Mouse (Mus musculus) lung, postnatal 0 days (tissue): ENCODE measurements at regions not wholly inside any gene's neighbourhood (a gene's known extent, or its start where the extent isn't known, plus 50 kb on each side); places are given as distances from the start of the nearest gene placed in this dataset.
"Not testable (repeated sequence)": the region's sequence is repeated elsewhere in the genome, so short reads cannot be mapped to it uniquely, and the experiment has no call there.

ENCODE experiments used
- ATAC-seq: fragments of 200-750 bp; cut with Nextera tagmentation; 2 replicates; pipeline ENCODE4 v1.8.0; 2017; ENCODE audit warnings: moderate library complexity
- DNase-seq: peaks from one replicate; pipeline ENCODE4 v3.0.0-alpha.2; 2016; ENCODE audit warnings: low spot score
- H3K27ac ChIP-seq: fragments of 300-500 bp; sonication (generic); 2 replicates; pipeline ENCODE4 v1.5.1; 2014; ENCODE audit warnings: antibody characterized with exemption, mild to moderate bottlenecking, low read length, mixed read lengths
- H3K27me3 ChIP-seq: fragments of 300-500 bp; sonication (generic); replicated peaks from 2 replicates; pipeline ENCODE4 v1.6.1; 2014; ENCODE audit warnings: low read length, mixed read lengths; ENCODE audit not compliant: insufficient read depth
- H3K36me3 ChIP-seq: fragments of 300-500 bp; sonication (generic); 2 replicates; pipeline ENCODE4 v1.6.1; 2014; ENCODE audit warnings: low read length, mixed read lengths; ENCODE audit not compliant: insufficient read depth
- H3K4me1 ChIP-seq: fragments of 300-500 bp; sonication (generic); 2 replicates; pipeline ENCODE4 v1.6.1; 2014; ENCODE audit warnings: antibody characterized with exemption, low read depth, low read length, mixed read lengths; ENCODE audit not compliant: insufficient read depth
- H3K4me2 ChIP-seq: fragments of 300-500 bp; sonication (generic); replicated peaks from 2 replicates; pipeline ENCODE4 v1.6.1; 2014; ENCODE audit warnings: low read depth, mild to moderate bottlenecking, low read length, moderate library complexity, mixed read lengths
- H3K4me3 ChIP-seq: fragments of 300-500 bp; sonication (generic); 2 replicates; pipeline ENCODE4 v1.5.1; 2014; ENCODE audit warnings: low read depth, low read length
- H3K9ac ChIP-seq: fragments of 300-500 bp; sonication (generic); replicated peaks from 2 replicates; pipeline ENCODE4 v1.6.1; 2014; ENCODE audit warnings: low read depth, mild to moderate bottlenecking
- H3K9me3 ChIP-seq: fragments of 300-500 bp; sonication (generic); 2 replicates; pipeline ENCODE4 v1.6.1; 2016; ENCODE audit warnings: low read length, mixed read lengths
- CTCF ChIP-seq: IDR thresholded peaks from 2 replicates; pipeline ENCODE4 v1.5.1; 2016; ENCODE audit warnings: antibody characterized with exemption, mild to moderate bottlenecking
- EP300 ChIP-seq: IDR thresholded peaks from 2 replicates; pipeline ENCODE4 v1.6.1; 2016; ENCODE audit warnings: antibody characterized with exemption, mild to moderate bottlenecking, control low read depth
- WGBS: fragments of 180-500 bp; shearing (Covaris S2); extraction: QIAGEN DNeasy Blood & Tissue Kit; methylation state at CpG from one replicate; pipeline ENCODE4 v1.1.7; 2014; 5-methylcytosine and 5-hydroxymethylcytosine counted together

GRCm38 (mm10) chr6:31032980-31033608 lies 74.2 kb upstream of the Klf14 start:
- Histone ChIP-seq H3K9me3 (no peaks in the 10 kb centered on the region), H3K4me1 (no peaks in the 10 kb centered on the region), H3K4me3 (no peak overlapping the region), H3K36me3 (no peaks in the 10 kb centered on the region), H3K27me3 (no peaks in the 10 kb centered on the region), H3K27ac (no peak overlapping the region), H3K9ac (no peak overlapping the region), H3K4me2 (peak overlapping the region; percentile 28; the same call in 1 of the 2 replicates)
- TF ChIP-seq EP300 (no peak), CTCF (peak; percentile 99)
- 5% methylated on average over 12 of the region's 12 CpGs for WGBS
- peak; percentile 78 for ATAC-seq
- DNase-seq, result peak; percentile 84

- no peak overlapping the region for H3K9ac ChIP-seq
- no peak for ATAC-seq
- no peaks in the 10 kb centered on the region for H3K36me3 ChIP-seq
- no peaks in the 10 kb centered on the region for H3K9me3 ChIP-seq
- 57% methylated on average over 10 of the region's 10 CpGs for WGBS
- no peaks in the 10 kb centered on the region for H3K4me1 ChIP-seq
- H3K4me3 ChIP-seq, result no peak overlapping the region
- H3K27ac ChIP-seq, result no peak overlapping the region
- no peak overlapping the region for H3K4me2 ChIP-seq
- no peak for DNase-seq
- TF ChIP-seq CTCF (no peak), EP300 (no peak)
- H3K27me3 ChIP-seq, result no peaks in the 10 kb centered on the region
Measured at GRCm38 (mm10) chr6:31034796-31035195, 75.9 kb upstream of the Klf14 start.

- no peaks in the 10 kb centered on the region for H3K9me3 ChIP-seq
- peak overlapping the region; percentile 26 for H3K4me3 ChIP-seq
- H3K27ac ChIP-seq, result no peak overlapping the region
- no peak overlapping the region for H3K9ac ChIP-seq
- DNase-seq (peak; percentile 55), ATAC-seq (peak; percentile 69)
- WGBS, result 54% methylated on average over 20 of the region's 20 CpGs
- H3K27me3 ChIP-seq, result no peaks in the 10 kb centered on the region
- peak overlapping the region; percentile 45 for H3K4me2 ChIP-seq
- H3K4me1 ChIP-seq, result no peaks in the 10 kb centered on the region
- TF ChIP-seq EP300, result no peak
- no peak for TF ChIP-seq CTCF
- no peaks in the 10 kb centered on the region for H3K36me3 ChIP-seq
Measured at GRCm38 (mm10) chr6:31037801-31038395, 79.0 kb upstream of the Klf14 start.

DNA sequence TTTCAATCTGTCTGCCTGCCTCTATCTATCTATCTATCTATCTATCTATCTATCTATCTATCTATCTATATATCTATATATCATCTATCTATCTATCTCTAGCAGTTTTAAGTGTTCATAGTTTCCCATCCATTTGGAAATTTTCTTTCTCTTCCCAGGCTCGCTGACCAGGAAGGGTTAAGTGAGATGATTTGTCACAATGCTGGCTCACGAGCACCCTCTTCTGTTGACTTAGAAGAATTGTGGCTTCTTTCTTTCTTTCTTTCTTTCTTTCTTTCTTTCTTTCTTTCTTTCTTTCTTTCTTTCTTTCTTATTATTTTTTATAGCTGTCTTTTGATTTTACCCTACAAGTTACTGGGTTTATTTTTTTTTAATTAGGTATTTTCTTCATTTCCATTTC lies 79.6 kb upstream of the Klf14 start:
- not testable (repeated sequence) for H3K27ac ChIP-seq, H3K9me3 ChIP-seq, H3K36me3 ChIP-seq, ATAC-seq, H3K9ac ChIP-seq, H3K4me1 ChIP-seq, H3K27me3 ChIP-seq
- peak; percentile 73 for DNase-seq
- Histone ChIP-seq H3K4me3 (peak overlapping the region; percentile 26), H3K4me2 (peak overlapping the region; percentile 45)
- peak; percentile 72 for TF ChIP-seq CTCF
- WGBS, result 2% methylated on average over 2 of the region's 2 CpGs

- TF ChIP-seq EP300 (no peak), CTCF (no peak)
- no peak overlapping the region for H3K27ac ChIP-seq
- ATAC-seq (no peak), DNase-seq (no peak)
- no peaks in the 10 kb centered on the region for H3K36me3 ChIP-seq
- no peak overlapping the region for H3K4me3 ChIP-seq
- H3K9me3 ChIP-seq, result no peaks in the 10 kb centered on the region
- H3K4me2 ChIP-seq, result no peak overlapping the region
- 71% methylated on average over 6 of the region's 6 CpGs for WGBS
- no peak overlapping the region for H3K9ac ChIP-seq
- H3K4me1 ChIP-seq, result no peaks in the 10 kb centered on the region
- H3K27me3 ChIP-seq, result no peaks in the 10 kb centered on the region
Measured at GRCm38 (mm10) chr6:31039485-31039884, 80.6 kb upstream of the Klf14 start.

DNA sequence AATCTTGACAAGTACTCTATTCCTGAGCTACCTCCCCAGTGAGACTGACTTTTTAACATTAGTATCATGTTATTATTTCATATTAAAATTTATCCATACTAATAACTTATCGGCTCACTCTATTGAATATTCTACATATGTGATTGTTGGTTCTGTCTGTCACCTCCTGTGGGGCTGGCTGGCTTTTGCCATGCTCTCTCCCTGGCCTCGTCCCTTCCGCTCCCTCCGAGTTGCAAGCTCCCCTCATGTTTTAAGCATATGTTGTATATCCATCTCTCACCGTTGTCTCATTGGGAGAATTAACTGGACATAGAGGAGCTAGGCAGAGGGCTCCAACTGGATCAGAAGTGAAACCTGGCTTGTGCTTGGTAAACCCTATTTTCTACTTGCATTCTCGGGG lies 81.9 kb upstream of the Klf14 start:
- no peak overlapping the region for H3K4me3 ChIP-seq
- TF ChIP-seq EP300 (no peak), CTCF (no peak)
- 80% methylated on average over 6 of the region's 6 CpGs for whole genome bisulfite sequencing
- no peaks in the 10 kb centered on the region for H3K4me1 ChIP-seq
- no peaks in the 10 kb centered on the region for H3K36me3 ChIP-seq
- no peaks in the 10 kb centered on the region for H3K27me3 ChIP-seq
- H3K27ac ChIP-seq, result no peak overlapping the region
- no peak overlapping the region for H3K9ac ChIP-seq
- H3K9me3 ChIP-seq, result no peaks in the 10 kb centered on the region
- DNase-seq, result no peak
- no peak for ATAC-seq
- no peak overlapping the region for H3K4me2 ChIP-seq
